Mouse (Mus musculus) kidney, postnatal 25 days (tissue): ENCODE results near the gene Mtx2.

Source experiments
- DNase-seq, 2 experiments: peaks; one replicate each; pipeline ENCODE4 v3.0.0; 2021; ENCODE audit warnings: mixed read lengths in 2 of 2

Gene Mtx2

GRCm38 (mm10) chr2:74925968-74926814 lies 100.6 kb downstream of the Mtx2 start:
- no peak for DNase-seq
